Mouse (Mus musculus): ENCODE measurements at regions not wholly inside any gene's neighbourhood (a gene's known extent, or its start where the extent isn't known, plus 50 kb on each side); places are given as distances from the start of the nearest gene placed in this dataset.

GRCm38 (mm10) chr9:33903991-33904570 lies 581.6 kb upstream of the Kirrel3 start:
- TF ChIP-seq CTCF (conservative IDR thresholded peaks at IDR 0.05; ENCODE audit: insufficient read depth, insufficient read length, low read depth, low read length) (no peak), POLR2A (IDR thresholded peaks at IDR 0.05; ENCODE audit: low read depth, low read length) (no peak)
